Mouse (Mus musculus): Measurements from ENCODE around the gene Olfr437. TPM values are rescaled to one million over a fixed set of nuclear protein-coding genes. Genes with fewer than 3 reads are reported as not detected.

Olfr437 gene
- polyA plus RNA-seq, 1 experiment from 2014 or later = not detected

Other genes with a start within 250 kb of the Olfr437 start
- not detected in 2 replicates for gene Olfr446, start 241.9 kb upstream of the Olfr437 start, polyA plus RNA-seq (2016; fragmentation: Nextera tagmentation; extraction: Ambion mirVana)
- not detected in 2 replicates for gene Olfr444, start 214.2 kb upstream of the Olfr437 start, polyA plus RNA-seq (2016; fragmentation: Nextera tagmentation; extraction: Ambion mirVana)
- gene Olfr441, start 56.9 kb upstream of the Olfr437 start, polyA plus RNA-seq (2016; fragmentation: Nextera tagmentation; extraction: Ambion mirVana) = not detected in 2 replicates
- gene Olfr237-ps1, start 16.7 kb upstream of the Olfr437 start, polyA plus RNA-seq (2016; fragmentation: Nextera tagmentation; extraction: Ambion mirVana) = not detected in 2 replicates
- not detected in 2 replicates for gene Olfr13, start 8.9 kb downstream of the Olfr437 start, polyA plus RNA-seq (2016; fragmentation: Nextera tagmentation; extraction: Ambion mirVana)
- not detected in 2 replicates for gene Olfr435, start 33.9 kb downstream of the Olfr437 start, polyA plus RNA-seq (2016; fragmentation: Nextera tagmentation; extraction: Ambion mirVana)
- gene Olfr434, start 49.7 kb downstream of the Olfr437 start, polyA plus RNA-seq (2016; fragmentation: Nextera tagmentation; extraction: Ambion mirVana) = not detected in 2 replicates
- gene Olfr47, start 68.2 kb downstream of the Olfr437 start, polyA plus RNA-seq (2016; fragmentation: Nextera tagmentation; extraction: Ambion mirVana) = not detected in 2 replicates
- gene Arhgef5, start 102.3 kb downstream of the Olfr437 start, polyA plus RNA-seq (2016; fragmentation: Nextera tagmentation; extraction: Ambion mirVana) = 3.1 and 4.8 TPM in 2 replicates
- gene Nobox, start 146.3 kb downstream of the Olfr437 start, polyA plus RNA-seq (2016; fragmentation: Nextera tagmentation; extraction: Ambion mirVana) = 0.10 TPM in 1 of 2 replicates, not detected in the other